Mouse (Mus musculus) telencephalon, adult 2 months (tissue): Measurements from ENCODE around the gene Kctd2.

Source experiments
- DNase-seq: peaks from one replicate; pipeline ENCODE4 v3.0.0-alpha.2; 2011; ENCODE audit warnings: low read depth, low spot score

The Kctd2 gene

DNA sequence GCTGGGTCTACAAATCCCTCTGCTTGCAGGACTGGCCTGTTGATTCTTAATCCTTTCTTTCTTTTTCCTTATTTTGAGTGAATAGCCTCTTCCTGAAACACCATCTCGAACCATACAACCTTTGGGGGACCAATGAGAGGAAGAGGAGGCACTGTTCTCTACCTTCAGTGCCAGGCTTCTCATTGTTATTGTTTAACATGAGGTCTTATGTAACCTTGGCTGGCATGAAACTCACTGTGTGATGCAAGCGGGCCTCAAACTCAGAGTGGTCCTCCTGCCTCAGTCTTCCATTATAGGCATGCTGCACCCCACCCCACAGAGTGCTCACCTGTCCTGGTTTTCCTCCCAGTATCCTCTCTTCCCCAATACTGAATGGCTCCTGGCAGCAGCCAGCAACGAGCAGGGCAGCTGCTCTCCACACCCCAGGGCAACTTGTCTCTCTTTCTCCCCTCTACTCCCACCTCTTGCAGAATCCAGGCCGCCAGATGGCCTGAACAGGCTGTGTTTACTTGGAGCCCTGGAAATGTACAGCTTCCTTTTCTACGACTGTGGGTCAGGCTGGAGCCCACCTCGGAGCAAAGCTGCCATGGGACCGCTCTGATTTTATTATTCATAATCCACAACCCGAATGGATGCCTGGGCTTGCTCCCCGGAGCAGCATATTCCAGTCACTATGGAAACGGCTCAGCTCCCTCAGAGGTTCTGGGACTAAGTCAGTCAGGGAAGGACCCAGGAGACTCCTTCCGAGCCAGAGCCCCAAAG, 19.1 kb upstream of the Kctd2 start:
- no peak for DNase-seq

DNA sequence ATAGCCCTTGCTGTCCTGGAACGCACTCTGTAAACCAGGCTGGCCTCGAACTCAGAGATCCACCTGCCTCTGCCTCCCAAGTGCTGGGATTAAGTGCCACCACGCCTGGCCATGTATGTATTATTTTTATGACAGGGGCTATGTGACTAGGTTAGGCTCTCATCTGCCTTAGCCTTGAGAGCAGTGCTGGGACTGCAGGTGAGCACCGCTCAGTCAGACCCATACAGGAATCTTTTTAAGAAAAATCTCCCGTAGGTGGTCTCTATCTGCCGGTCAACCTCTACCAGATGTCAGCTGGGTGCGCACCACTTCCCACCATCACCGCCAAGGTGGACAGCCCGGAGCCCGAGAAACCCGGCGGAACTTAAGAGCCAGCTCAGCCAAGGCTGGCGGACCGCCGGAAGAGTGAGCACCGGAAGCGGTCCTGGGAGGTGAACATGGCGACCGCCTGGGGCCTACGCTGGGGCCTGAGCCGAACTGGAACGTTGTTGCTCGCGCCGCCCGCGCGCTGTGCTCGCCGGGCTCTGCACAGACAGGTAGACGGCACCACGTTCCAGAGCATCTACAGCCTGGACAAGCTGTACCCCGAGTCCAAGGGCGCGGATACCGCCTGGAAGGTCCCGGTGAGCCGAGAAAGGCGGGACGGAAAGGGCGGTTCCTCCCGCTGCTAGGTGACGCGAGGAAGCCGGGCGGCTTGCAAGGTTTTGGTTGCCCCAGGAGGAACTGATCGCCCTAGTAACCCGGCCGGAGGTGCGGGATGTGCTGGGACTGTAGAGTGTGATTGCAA, 16.4 kb upstream of the Kctd2 start, which contains the start of gene Mrpl58:
Mrpl58 (plus strand) TSS at position 415 of the 787 bp plus-strand sequence.
- peak; percentile 87 for DNase-seq

DNA sequence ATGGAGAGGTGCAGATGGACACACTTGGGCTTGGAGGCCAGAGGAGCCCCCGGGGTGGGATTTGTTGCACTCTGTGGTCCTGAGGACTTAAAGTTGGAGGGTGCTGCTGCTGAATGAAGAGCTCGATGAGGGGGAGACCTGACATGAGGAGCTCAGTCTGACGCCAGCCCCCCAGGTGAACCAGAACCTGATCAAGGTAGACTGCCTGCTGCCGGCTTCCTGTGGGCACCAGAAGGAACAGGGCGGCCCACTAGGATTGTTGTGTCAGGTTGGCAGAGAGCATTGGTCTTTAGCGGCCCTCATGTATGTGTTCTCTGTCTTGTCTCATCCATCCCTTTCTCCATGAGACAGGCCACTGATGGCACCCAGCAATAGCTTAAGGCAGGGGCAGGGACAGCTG, 14.2 kb upstream of the Kctd2 start:
- DNase-seq = no peak

DNA sequence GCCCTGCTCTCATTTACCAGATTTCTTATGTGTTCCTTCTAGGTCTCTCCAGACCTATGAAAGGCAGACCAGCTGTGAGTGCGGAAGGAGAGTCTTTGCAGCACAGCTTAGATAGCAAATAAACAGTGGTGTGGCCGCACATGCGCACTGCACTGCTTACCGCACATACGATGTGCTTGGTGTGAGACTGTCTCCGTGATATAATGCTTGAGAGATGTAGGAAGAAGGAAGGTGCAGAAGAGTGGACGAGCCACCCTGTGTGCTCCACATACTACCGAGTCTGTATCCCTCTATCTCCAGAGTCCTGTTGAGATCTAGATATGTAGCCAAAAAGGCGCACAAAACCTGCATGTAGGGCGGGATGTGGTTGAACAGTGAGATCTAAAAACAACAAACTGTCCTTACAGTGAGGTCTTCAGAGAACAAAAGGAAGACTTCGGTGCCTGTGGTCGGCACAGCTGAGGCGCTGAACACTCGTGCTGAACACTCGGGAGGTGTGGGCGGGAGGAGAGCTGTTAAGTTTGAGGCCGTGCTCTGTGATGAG, 13.0 kb upstream of the Kctd2 start:
- DNase-seq = no peak

DNA sequence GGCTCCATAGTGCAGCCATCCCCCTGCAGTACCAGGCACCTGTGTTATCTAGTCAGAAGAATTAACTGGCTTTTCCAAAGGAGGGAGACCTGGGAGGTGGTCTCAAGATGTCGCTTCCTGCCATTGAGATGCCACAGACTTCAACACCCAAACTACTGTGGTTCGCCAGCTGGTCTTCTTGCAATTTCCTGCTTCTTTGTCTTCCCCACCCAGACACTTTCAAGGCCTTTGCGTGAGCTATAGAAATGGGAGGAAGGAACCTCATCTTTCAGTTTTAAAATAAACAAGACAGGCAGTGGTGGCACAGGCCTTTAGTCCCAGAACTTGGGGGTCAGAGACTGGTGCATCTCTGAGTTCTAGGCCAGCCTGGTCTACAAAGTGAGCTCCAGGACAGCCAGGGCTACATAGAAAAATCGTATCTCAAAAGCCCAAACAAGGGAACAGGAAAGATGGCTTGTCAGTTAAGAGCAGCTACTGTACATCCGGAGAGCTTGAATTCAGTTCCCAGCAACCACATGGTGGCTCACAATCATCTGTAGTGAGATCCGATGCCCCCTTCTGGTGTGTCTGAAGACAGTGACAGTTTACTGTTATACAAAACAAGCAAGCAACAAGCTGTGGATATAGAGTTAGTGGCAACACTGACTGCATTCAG, 11.5 kb upstream of the Kctd2 start:
- DNase-seq = no peak

- DNase-seq = no peak
Observed at GRCm38 (mm10) chr11:115409556-115409955, 10.4 kb upstream of the Kctd2 start.

- DNase-seq = no peak
Observed at GRCm38 (mm10) chr11:115420336-115421190, 635 bp downstream of the Kctd2 start.

- DNase-seq = no peak
Observed at GRCm38 (mm10) chr11:115421328-115421727, 1.4 kb downstream of the Kctd2 start.

DNA sequence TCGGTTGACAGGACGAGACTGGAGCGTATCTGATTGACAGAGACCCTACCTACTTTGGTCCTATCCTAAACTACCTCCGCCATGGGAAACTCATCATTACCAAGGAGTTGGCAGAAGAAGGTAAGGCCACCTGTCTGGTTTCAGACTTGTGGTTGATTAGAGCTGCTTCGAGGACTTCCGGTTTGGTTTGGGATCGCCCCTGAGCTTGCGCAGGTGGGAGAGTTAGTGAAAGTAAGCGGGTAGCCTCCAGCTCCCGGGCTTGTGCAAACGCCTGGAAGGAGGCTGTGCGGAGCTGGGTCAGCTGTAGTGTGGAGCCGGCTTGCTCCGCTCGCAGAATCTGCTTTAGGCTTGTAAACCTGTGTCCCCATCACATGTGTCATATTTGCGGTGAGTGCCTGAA, 2.0 kb downstream of the Kctd2 start:
- DNase-seq = no peak

DNA sequence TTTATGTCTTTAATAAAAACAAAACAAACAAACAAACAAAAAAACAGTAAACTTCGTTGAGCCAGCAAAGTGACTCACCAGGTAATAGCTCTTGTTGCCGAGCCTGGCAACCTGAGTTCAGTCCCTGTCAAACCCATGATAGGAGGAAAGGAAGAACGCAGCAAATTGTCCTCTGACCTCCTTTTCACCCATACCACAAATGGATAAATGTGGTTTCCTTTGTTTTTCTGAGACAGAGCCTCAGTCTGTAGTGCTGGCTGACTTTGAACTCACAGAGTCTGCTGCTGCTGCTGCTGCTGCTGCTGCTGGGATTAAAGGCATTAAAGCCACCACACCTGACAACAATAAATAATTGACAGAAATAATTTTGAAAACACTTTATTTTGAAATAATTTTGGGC, 3.2 kb downstream of the Kctd2 start:
- DNase-seq = no peak

GRCm38 (mm10) chr11:115424666-115425065, 4.7 kb downstream of the Kctd2 start:
- no peak for DNase-seq

- no peak for DNase-seq
Observed at GRCm38 (mm10) chr11:115425671-115426070, 5.7 kb downstream of the Kctd2 start.

DNA sequence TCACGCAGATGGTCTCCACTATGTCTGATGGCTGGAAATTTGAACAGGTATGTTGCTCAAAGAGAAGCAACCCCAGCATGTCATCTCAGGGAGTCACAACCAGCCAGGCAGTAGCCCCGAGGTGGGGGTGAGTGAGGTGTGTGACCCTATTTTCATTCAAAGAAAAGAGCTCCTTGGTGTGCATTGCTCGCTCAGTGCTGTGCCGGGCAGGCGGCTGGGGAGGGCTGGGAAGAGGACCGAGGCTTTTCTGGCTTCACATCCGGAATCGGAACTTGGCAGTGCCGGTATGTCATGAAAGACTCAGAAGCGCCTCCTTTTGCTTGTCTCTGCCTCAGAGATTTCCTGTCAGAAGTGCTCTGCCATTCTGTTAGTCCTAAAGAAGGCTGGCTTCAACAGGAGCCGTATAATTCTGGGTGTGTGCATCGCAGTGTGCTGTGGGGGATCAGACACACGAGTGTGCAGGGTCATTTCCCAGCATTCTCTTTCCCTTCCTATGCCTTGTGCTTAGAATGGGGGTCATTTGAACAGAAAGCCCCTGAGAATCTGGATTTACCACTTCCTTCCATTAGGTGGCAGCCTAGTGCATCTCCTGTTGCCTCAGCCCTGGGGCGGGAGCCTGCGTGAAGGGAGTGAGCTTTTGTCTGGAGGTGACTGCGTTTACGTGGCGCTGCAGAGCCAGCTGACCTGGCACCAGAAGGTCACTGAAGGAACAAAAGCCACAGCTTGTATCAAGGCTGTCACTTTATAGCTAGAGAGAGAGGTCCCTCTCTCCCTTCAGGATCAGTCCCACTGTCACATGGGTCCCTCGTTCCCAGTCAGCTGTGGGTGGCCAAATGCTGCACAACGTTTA, 7.8 kb downstream of the Kctd2 start:
- DNase-seq = peak; percentile 65

- no peak for DNase-seq
Observed at GRCm38 (mm10) chr11:115429307-115429706, 9.4 kb downstream of the Kctd2 start.

GRCm38 (mm10) chr11:115430561-115430960, 10.6 kb downstream of the Kctd2 start:
- DNase-seq = no peak

- DNase-seq = no peak
Observed at GRCm38 (mm10) chr11:115432814-115433213, 12.9 kb downstream of the Kctd2 start.

DNA sequence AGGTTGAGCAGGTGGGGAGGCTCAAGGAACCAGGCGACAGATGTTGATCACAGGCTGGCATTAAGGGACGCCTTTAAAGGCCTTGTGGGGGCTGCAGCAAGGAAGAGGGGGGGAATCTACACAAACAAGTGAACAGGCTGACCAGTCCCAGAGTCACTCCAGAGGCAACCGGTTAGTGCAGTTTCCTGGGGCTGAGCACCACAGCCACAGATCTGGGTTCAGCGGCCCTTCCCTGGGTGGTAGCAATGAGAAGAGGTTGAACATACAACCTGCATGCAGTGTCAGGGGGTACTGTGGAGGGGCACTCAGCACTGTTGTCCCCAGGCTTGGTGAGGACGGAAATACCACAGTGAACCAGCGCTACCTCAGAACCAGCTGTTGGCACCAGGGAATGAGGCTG, 13.4 kb downstream of the Kctd2 start:
- DNase-seq = no peak

- no peak for DNase-seq
Observed at GRCm38 (mm10) chr11:115435596-115436337, 15.8 kb downstream of the Kctd2 start.

DNA sequence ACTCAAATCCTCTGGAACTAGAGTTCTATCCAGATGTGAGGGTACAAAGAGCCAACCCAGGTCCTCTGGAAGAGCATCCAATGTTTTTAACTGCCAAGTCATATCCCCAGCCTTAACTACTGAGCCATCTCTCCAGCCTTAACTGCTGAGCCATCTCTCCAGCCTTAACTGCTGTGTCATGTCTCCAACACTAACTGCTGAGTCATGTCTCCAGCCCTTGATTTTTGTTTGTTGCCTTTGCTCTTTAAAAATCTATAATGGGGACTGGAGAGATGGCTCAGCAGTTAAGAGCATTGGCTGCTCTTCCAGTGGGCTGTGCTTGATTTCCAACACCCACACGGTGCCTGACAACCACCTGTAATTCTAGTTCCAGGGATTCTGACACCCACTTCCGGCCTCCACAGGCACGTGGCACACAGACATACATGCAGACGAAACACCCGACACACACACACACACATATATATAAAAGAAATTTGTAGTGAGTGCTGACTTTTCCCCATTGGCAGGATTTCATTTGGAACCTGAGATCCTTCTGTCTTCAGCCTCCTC, 17.7 kb downstream of the Kctd2 start:
- no peak for DNase-seq
